Mouse (Mus musculus) brain, embryonic 14.5 days (tissue): ENCODE measurements around the gene Bbs5.

Experiments used
- CTCF ChIP-seq: fragments of 200-500 bp; IDR thresholded peaks from 2 replicates; pipeline ENCODE4 v1.5.1; 2012; ENCODE audit warnings: inconsistent platforms, mild to moderate bottlenecking, moderate library complexity, borderline replicate concordance; ENCODE audit not compliant: insufficient read depth, insufficient read length; ENCODE audit errors: extremely low read depth
- POLR2A ChIP-seq: fragments of 200-500 bp; IDR thresholded peaks from 2 replicates; pipeline ENCODE4 v1.6.1; 2012; ENCODE audit warnings: mild to moderate bottlenecking, inconsistent platforms, borderline replicate concordance; ENCODE audit not compliant: poor library complexity, insufficient read depth, insufficient read length, severe bottlenecking; ENCODE audit errors: extremely low read depth

- TF ChIP-seq POLR2A (no peak), CTCF (no peak)
Measured at GRCm38 (mm10) chr2:69618336-69618735, 28.6 kb upstream of the Bbs5 start.
